Mouse (Mus musculus) lung, postnatal 10 days (tissue): Measurements from ENCODE around the gene Nt5c1b.

Source experiments
- DNase-seq: peaks from one replicate; pipeline ENCODE4 v3.0.0; 2021

Nt5c1b gene

DNA sequence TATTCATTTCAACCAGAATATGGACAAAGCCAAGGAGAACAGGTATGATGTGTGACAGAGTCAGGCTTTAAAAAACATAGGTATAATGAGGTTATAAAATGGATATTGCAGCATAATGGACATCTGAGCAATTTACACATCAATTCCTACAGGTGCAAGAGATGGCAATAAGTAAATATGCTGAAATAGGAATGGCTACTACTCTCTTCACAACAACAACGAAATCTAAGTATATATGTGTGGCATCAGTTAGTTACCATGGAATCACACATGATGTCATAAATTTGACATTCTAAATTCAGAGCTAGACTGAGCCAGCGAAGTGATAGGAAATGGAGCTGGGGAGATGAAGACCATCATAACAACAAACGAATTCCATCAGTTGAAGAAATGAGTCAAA is at the start of gene Nt5c1b:
TSS of gene Nt5c1b (plus strand) at position 301 of the 400 bp plus-strand sequence.
- no peak for DNase-seq

GRCm38 (mm10) chr12:10327651-10328050 is 42.1 kb upstream of the Nt5c1b start:
- DNase-seq: no peak

GRCm38 (mm10) chr12:10329460-10329859 is 40.3 kb upstream of the Nt5c1b start:
- DNase-seq: no peak

DNA sequence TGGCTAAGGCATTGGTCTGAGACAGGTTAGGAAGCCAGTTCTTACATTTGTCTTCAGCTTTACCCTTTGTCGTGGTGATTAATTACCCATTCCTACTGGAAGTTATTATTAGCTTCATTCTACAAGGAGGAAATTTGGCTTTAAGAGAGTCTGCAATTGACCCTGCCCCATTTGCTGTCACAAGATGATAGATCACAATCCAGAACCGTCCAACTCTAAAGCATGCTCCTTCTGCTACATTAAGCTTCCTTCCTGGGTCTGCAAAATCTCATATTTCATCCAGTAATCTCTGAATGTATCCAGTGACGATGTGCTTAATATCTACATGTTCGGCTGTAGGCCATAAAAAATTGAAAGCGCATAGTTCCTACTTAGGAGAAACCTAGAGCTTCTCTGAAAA is 29.2 kb upstream of the Nt5c1b start:
- no peak for DNase-seq

- DNase-seq: peak; percentile 14
Measured at GRCm38 (mm10) chr12:10350706-10351105, 19.1 kb upstream of the Nt5c1b start.

- no peak for DNase-seq
Measured at GRCm38 (mm10) chr12:10357756-10358155, 12.0 kb upstream of the Nt5c1b start.

DNA sequence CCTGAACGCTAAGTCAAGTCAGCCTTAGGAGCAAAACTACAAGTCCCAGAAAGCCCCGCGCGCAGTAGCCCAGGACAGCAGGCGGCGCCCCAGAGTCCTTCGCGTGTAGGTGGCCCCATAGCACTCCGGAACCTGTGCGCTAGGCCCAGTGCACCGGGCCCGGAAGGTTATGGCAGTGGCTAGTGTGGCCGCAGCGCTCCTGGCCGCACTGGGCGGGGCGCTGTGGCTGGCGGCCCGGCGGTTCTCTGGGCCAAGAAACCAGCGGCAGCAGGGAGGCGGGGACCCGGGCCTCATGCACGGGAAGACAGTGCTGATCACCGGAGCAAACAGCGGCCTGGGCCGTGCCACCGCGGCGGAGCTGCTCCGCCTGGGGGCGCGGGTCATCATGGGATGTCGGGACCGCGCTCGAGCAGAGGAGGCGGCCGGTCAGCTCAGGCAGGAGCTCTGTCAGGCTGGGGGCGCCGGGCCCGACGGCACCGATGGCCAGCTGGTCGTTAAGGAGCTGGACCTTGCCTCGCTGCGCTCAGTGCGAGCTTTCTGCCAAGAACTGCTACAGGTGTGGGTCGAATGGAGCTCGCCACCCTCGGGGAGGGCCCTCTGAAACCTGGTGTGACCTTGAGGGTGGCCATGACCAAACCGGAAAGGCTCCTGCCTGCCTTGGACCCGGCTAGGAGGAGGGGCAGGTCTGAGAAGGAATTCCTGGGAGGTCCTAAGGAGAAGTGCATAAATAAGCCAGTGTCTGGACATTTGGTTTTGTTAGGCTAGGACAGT is 21.1 kb downstream of the Nt5c1b start, which contains the start of gene Rdh14:
TSS of gene Rdh14 (plus strand) at position 102 of the 771 bp plus-strand sequence.
- peak; percentile 97 for DNase-seq

- DNase-seq: no peak
Measured at GRCm38 (mm10) chr12:10400788-10401187, 31.0 kb downstream of the Nt5c1b start.

- DNase-seq: peak; percentile 30
Measured at GRCm38 (mm10) chr12:10402421-10403115, 32.8 kb downstream of the Nt5c1b start.

- DNase-seq: no peak
Measured at GRCm38 (mm10) chr12:10410511-10411179, 40.9 kb downstream of the Nt5c1b start.

GRCm38 (mm10) chr12:10411453-10411852 is 41.7 kb downstream of the Nt5c1b start:
- no peak for DNase-seq

- no peak for DNase-seq
Measured at GRCm38 (mm10) chr12:10422347-10422746, 52.6 kb downstream of the Nt5c1b start.

DNA sequence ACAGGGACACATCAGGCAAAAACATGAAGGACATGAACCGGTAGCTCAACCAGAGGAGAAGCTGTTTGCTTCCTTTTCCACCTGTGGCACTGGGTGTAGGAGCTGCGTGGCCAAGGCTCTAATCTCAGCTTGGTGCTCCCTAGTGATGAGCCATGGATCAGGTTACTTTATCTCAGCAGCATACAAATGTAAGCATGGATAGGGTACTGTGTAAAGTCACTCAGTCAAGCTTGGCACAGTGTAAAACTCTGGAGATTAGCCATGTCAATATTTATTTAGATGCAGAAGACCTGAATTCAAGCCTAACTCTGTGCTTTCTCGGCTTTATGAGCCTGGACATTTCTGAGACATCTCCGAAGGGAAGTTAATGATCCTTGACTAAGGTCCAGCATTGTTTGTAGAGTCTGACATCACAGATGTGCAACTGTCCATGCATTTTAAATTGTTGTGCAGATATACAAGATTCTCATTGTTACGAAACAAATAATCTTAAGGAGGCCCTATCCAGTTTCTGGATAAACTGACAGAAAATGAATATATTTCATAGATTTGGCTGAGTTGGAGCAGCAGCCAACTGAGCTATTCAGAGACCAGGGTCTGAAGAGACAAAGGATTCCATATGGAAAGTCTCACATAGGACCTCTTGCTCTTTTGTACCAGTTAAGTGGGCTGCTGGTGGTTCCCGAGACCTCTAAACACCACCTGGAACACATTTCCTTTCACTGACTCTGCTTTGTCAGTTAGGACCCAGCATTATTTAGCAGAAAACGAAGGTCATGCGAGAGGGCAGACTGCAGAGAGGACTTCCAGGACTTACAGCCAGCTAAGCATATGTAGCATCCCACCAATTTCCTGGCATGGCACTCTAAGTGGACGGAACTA is 56.5 kb downstream of the Nt5c1b start:
- DNase-seq: no peak

- no peak for DNase-seq
Measured at GRCm38 (mm10) chr12:10430999-10431398, 61.2 kb downstream of the Nt5c1b start.

DNA sequence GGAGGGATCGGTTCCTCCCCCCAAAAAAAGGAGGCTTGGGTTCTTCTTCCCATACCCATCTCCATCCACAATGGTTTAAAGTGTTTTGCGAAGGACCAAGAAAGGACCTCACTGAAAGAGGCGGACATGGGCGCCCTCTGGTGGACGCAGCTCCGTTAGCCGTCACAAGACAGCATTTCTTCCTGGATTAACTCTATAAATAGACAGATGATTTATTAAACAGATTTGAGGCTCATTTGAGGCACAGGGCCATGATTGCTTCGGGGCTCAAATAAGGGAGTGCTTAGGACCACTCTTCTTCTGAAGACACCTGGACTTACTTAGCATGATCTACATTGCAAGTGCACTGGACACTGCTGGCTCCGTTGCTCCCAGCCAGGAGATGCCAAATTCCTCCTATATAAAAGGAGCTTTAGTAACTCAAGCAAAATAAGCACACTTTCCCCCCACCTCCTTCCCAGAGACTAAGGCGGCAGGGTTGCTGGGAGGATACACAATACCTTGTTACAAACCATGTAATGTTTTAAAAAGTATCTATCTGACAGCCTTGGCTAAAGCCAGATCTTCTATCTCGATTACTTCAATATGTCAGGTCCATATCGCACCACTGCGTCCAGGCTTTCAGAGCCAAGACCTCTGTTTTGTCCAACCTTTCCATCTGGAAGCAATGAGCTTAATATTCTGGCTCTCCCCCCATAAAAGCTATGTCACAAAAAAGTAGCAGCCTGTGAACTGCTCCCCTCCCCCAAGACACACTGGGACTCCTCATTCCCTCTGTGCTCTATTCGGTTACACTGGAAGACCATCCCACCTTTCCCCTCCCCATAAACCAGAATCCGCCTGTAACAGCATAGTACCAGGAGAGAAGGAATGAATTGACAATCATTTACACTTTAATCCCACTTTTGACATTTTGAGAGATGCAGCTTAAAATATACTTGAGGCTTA is 68.6 kb downstream of the Nt5c1b start:
- DNase-seq: peak; percentile 88
